Mouse (Mus musculus) C2C12 (cell line): ENCODE results near the gene Pdcl3.

Experiments used
- CEBPB ChIP-seq: IDR thresholded peaks from one replicate; pipeline ENCODE4 v1.6.1; 2011; ENCODE audit warnings: low read depth, mild to moderate bottlenecking, control low read depth, moderate library complexity
- CTCF ChIP-seq: IDR thresholded peaks from one replicate; pipeline ENCODE4 v1.5.1; 2011; ENCODE audit not compliant: control insufficient read depth, insufficient read depth, insufficient read length
- FOSL1 ChIP-seq: IDR thresholded peaks from one replicate; pipeline ENCODE4 v1.8.0; 2011; ENCODE audit warnings: mild to moderate bottlenecking, low read length; ENCODE audit not compliant: poor library complexity, insufficient read depth, severe bottlenecking
- MAX ChIP-seq: IDR thresholded peaks from one replicate; pipeline ENCODE4 v1.6.1; 2011; ENCODE audit warnings: mild to moderate bottlenecking, control low read depth
- MYOD1 ChIP-seq: IDR thresholded peaks from one replicate; pipeline ENCODE4 v1.6.1; 2011; ENCODE audit warnings: low read depth; ENCODE audit not compliant: control insufficient read depth, insufficient read length

DNA sequence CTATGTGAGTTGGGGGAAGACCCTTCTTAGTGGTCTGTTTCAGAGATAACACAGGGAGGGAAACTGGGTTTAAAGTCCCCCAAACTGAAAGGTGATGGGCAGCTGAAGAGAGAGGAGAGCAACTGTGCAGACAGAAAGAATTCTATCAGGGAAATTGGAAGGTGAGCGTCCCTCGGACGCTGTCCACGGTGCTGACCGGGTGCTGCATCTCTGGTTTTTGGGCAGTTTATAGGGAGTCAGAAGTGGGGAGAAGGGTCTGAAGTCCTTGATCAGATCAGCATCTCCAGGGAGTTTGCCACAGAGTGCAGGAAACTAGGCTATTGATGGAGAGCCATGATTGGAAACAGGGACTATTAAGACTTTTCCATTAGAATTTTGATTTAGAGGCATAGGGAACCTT is 45.8 kb upstream of the Pdcl3 start:
- TF ChIP-seq CTCF (no peak), MYOD1 (no peak), FOSL1 (no peak), CEBPB (no peak), MAX (no peak)
